Mouse (Mus musculus) testis, postnatal 10 days (tissue): ENCODE data around the gene Pbrm1.

Source experiments
- DNase-seq: peaks from one replicate; pipeline ENCODE4 v3.0.0; 2021; ENCODE audit warnings: low spot score

The Pbrm1 gene

DNA sequence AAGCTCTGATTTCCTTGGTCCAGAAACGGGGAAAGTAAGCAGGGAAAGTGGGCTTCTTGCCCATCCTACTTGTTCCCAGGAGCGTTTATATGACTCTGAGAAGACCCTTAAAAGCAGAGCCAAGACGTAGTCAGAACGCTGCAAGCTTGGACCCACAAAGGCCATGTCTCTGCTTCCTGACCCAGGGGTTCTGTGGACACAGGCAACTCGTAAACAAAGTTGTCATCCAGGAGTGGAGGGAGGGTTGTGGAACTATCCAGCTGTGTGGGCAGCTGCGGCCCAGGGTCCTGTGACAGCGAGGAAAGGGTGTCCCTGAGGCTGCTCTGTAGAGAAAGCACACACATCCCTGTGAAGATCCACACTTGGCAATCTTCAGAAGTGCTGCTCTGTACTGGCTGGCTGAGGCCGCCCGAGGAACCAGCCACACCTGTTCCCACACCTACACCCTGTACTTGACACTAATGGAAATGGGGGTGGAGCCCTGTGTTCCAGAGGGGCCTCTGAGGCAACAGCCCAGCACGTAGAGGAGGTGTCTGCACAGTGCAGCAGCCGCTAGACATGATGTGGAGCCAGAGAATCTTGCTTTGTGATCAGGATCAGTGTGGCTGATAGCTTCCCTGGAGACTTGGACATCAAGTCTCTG is 114.2 kb downstream of the Pbrm1 start:
- DNase-seq = peak; percentile 39

DNA sequence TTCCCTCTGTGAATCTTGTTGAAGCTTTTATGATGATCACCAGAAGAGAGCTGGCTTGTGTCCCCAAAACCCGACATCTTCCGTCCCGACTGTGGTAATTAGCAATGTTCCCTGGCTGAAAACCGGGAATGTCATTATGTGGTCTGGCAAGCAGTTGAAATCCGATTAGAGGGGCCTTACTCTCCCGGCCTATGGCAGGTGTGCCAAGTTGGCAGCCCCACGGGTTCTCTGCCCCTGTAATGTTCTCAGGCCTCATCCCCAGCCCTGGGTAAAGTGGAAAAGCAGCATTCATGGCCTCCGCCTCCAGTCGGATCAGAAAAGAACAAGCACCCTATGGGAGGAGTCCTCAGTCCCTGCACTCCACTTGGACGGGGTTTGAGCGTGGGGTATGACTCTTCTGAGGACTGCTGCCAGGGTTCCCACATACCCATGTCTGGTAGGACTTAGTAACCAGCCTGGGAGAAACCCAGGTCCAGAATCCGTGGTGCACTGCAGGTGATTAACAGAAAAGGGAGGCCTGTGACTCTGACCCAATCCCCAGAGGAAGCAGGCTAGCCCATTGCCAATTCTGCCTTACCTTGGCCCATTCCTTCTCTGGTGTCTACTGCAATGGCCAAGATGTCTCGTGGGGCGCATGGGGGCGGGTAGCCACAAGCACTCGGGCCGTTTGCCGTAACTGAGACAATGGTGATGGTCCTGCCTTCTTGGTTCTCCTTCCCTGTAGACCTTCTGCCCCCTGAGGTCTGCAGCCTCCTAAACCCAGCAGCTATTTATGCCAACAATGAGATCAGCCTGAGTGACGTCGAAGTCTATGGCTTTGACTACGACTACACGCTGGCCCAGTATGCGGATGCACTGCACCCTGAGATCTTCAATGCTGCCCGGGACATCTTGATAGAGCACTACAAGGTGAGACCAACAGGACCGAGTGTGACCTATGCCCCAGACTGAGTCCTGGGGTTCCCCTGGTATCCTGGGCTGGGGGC is 115.4 kb downstream of the Pbrm1 start:
- peak; percentile 47 for DNase-seq

- peak; percentile 42 for DNase-seq
Observed at GRCm38 (mm10) chr14:31135495-31136410, 116.8 kb downstream of the Pbrm1 start.

- peak; percentile 41 for DNase-seq
Observed at GRCm38 (mm10) chr14:31136411-31137280, 117.7 kb downstream of the Pbrm1 start.

DNA sequence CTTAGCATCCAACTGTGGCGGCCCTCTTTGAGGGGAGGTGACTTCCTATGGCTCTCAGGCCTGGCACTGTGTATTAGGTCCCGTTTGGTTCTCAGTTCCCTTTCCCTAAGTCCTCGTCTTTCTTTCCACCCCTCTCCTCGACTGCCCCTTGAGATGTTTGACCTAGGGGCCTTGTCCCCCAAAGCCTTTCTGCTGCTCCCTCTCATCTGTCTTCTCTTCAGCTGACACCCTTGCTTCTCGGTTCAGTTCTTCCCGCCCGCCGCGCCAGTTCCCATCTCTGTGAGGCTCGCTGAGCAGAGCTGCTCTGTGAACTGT is 118.3 kb downstream of the Pbrm1 start:
- no peak for DNase-seq

DNA sequence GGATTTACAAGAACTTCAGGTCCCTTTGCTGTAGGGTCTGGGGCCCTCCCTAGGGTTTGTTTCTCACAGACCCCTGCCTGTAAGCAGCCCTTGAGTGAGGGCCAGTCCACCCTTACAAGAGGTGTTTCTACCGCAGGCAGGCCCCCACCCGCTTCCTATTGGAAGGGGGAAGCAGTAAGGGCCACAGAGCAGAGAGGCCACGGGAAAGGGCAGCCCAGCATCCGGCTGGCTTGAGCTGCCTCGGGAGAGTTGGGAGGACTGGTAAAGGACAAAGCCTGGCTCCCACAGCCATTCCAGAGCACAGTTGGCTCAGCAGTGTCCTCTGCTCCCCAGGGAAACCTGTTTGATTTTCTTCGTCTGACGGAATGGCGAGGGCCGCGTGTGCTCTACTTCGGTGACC is 118.9 kb downstream of the Pbrm1 start:
- DNase-seq = peak; percentile 41

DNA sequence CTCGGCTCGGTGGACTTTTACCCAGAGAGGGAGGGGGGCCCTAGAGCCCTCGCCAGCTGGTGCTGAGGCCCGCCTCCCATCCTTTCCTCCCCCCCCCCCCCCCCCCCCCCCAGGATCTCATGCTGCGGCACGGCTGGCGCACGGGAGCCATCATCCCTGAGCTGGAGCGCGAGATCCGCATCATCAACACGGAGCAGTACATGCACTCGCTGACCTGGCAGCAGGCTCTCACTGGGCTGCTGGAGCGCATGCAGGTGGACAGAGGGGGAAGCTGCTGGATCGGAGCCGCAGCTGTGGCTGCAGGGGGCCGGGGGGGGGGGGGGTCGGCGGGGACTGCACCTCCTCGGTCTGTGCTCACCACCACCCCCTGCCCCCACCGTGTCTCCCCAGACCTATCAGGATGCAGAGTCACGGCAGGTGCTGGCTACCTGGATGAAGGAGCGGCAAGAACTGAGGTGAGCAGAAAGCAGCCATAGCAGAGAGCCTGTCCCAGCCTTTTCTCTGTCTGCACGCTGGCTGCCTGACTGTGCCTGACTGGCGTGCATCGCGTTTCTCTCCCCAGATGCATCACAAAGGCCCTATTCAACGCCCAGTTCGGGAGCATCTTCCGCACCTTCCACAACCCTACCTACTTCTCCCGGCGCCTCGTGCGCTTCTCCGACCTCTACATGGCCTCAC is 119.4 kb downstream of the Pbrm1 start:
- peak; percentile 41 for DNase-seq

DNA sequence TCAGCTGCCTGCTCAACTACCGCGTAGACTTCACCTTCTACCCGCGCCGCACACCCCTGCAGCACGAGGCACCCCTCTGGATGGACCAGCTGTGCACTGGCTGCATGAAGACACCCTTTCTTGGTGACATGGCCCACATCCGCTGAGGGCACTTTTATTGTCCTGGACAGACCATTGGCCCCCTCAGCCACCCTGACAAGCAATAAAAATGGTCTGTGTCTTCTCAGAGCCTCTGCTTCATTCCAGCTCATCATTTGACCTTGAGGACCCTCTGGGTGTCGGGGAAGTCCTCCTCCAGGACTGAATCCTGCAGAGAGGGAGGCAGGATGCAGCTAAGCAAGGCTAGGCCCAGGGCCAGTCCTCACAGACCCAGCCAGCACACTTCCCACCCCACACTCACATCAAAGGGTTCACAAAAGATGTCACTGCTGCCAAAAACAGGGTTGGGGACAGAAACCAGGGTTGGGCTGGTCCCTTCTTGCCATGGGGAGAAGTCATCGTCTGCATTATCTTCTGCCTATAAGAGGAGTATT is 120.0 kb downstream of the Pbrm1 start:
- peak; percentile 38 for DNase-seq

DNA sequence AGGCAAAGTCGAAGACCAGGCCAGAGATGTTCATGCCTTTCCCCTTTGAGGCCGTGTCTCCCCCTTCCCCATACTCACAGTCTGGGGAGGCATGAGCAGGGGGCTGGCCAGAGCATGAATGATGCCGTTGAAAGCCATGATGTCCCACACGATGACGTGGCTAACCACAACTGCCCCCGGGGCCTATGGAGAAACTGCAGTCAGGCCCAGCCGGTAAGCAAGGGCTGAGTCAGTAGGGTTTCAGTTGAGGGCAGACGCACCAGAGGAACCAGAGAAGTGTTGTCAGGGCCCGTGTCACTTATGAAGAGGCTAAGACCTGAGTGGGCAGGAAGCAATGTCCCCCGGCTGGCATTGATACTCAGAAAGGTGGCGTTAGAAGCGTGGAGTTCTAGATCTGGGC is 120.7 kb downstream of the Pbrm1 start:
- DNase-seq = peak; percentile 35

DNA sequence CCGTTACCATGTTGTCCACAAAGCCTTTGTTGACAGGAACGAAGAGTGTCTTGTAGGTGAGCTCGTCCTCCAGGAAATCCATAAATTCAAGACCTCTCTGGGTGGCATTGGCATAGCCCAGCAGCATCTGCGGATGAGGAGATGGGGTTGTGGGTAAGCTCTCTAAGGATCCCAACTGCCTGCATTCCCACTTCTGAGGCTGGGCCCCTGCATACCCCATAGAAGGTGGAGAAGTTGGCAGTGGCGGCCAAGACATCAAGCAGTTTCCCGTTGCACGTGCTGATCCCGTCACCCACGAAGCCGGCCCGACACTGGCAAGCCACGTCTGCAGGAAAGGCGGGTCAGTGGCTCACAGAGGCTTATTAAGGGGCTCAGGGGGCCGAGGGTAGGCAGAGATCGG is 121.2 kb downstream of the Pbrm1 start:
- DNase-seq = peak; percentile 40

DNA sequence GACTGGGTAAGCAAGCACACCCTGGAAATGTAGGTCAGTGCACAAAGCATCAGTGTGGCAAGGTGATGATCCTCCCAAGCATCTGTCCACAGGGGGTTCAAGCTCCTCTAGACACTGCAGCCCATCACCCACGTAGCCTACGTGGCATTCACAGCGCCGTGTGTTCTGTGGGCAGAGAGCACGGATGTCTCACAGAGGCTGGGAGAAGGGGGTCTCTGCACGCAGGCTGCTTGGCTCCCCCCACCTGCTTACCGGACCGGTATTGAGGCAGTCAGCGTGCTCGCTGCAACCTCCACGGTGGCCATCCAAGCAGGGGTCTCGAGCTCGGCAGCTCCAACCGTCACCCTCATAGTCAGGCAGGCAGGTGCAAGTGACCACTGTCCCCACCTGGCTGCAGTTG is 122.1 kb downstream of the Pbrm1 start:
- DNase-seq = peak; percentile 38

- DNase-seq = no peak
Observed at GRCm38 (mm10) chr14:31145694-31146093, 126.8 kb downstream of the Pbrm1 start.

DNA sequence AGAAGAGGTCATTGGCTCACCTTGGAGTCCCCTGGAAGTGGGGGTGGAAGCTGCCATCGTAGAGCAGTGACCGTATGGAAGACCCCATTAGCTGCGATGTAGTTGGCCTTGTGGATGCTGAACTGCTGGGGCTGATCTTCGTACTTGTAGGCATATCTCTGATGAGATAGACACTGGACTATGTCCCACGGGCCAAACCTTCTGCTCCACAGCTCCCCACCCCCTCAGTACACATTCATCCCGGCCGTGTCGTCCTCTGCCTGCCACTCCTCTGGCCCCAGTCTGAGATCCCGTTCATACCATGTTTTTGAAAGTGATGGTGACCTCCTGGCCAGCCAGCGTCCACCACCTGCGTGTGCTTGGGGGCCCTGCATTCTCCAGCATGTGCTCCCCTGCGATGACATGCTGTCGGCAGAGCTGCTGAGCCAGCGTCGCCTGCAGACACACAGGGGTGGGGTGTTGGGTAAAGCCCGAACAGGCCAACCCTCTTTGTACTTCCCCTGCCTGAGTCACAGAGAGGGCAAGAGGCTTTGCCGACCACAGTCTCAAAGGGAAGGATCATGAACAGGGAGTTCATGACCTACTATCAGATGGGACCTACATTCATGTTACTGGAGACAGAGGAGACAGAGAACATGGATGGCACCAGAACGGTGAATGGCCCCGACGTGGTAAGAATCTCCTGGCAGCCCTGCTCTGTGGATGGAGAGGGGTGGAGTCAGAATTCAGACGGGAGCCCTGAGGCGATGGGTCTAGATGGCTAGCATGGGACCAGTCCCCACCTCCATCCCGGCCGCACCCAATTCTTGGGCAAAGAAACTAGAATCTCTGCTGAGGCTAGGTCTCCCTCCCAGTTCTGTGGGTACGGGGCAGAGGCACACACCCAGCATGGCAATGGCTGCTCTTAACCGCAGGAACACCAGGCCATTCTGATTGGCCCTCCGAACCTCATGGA is 141.5 kb downstream of the Pbrm1 start:
- DNase-seq = no peak

GRCm38 (mm10) chr14:31161191-31161590 is 142.3 kb downstream of the Pbrm1 start:
- no peak for DNase-seq

GRCm38 (mm10) chr14:31161638-31162037 is 142.7 kb downstream of the Pbrm1 start:
- DNase-seq = no peak

- no peak for DNase-seq
Observed at GRCm38 (mm10) chr14:31164067-31164466, 145.1 kb downstream of the Pbrm1 start.

DNA sequence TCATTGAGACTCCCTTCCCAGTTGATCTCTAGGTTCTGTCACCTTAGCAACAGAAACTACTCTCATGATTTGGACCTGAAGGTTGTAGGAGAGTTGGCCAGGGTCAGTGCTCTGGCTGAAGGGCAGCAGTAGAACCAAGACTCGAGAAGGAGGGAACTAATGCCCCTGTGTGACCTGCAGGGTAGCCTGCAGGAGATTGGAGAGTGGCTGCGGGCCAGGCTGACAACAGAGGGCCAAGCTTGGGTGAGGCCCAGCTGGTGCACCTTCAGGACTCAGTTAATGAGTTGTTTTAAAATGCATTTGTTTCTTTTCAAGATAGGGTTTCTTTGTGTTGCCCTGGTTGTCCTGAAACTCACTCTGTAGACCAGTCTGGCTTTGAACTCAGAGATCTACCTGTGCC is 146.1 kb downstream of the Pbrm1 start:
- DNase-seq = no peak

DNA sequence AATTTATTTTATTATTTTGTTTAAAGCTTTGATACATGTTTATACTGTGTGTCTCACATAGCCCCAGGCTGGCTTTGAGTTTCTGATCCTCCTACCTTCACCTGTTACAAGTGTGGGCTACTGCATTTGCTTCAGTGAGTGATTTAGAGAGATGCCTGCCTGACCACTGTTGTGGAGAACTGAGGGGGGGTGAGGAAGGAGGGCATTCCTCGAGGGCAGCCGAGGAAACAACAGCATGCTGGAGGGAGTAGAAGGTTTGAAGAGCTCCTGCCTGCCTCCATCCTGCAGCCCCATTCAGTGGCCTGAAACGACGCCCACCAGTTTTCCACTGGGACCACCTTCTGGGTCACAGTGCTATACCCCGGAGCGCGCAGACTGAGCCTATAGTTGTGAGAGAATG is 146.5 kb downstream of the Pbrm1 start:
- DNase-seq = no peak

DNA sequence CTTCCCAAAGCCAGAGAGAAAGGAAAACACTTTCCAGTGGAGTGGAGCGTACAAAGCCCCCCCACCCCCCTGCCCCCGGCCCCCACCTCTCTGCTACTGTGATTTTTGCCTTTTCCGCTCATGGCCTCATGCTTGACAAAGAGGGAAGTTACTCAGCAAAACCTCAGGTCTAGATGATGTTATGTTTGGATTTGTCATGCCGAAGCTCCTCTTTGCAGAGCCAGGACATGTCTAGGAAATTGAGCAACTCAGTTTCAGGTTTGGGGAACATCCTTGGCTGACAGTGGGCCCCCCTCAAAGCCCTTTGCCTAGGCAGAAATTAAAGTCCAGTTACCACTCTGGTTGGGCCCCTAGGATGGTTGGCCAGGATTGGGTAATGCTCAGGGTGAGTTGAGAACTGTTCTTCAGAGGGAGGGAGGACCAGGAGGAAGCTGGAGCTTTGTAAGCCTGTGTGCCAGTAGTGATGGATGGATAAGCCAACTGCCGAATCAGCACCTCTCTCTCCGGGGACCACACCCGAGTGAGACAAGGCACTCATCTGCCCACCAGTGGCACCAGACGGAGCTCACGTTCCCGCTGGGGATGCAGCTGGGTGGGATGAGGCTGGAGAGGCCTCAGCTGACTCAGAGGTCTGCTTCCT is 147.2 kb downstream of the Pbrm1 start:
- DNase-seq = no peak
